Mouse (Mus musculus) testis, adult 2 months (tissue): ENCODE data around the gene Aacs.

Source experiments
- CTCF ChIP-seq: fragments of 200-500 bp; IDR thresholded peaks from 2 replicates; pipeline ENCODE4 v1.5.1; 2012; ENCODE audit warnings: low read depth, mild to moderate bottlenecking, inconsistent platforms, low read length, moderate library complexity; ENCODE audit not compliant: control insufficient read depth, insufficient read depth, insufficient replicate concordance
- POLR2A ChIP-seq: fragments of 200-500 bp; IDR thresholded peaks from 2 replicates; pipeline ENCODE4 v1.6.1; 2012; ENCODE audit warnings: low read depth, mild to moderate bottlenecking, inconsistent platforms, low read length, moderate library complexity; ENCODE audit not compliant: control insufficient read depth

GRCm38 (mm10) chr5:125504692-125505091 lies 29.1 kb downstream of the Aacs start:
- TF ChIP-seq CTCF (no peak), POLR2A (no peak)
